Mouse (Mus musculus): ENCODE data around the gene Dennd5b.

DNA sequence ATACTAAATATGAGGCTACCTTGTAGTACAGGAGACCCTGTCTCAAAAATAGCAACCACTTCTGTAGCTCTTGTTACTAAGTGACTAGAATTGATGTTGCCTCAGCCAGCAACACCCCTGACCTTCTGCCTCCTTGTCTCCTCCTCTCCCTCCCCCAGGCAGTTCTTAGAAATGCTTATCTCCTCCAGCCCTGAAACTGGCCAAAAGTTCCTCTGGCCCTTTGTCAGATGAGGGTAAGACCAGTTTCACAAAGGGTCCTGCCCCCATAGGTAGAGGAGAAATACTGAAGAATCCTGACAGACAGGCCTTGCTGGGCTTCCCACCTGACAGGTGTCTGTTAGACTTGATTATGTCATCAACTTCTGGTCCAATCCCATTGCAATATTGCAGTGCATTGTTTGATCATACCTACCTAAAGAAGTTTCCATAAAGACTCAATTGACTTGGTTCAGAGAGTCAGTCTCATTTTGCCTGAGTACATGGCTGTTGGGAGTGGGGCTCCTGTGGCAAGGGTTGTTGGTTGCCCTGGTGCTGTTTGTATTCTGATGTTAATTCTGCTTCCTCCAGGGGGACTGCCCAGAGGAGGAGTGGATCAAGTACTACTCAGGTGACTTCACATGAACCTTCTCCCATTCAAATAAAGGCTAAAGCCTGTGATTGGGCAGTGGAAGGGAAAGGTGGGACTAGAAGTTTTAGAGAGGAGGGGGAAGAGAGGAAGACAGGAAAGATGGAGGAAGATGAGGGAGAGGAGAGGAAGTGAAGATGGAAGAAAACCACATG, 145.6 kb downstream of the Dennd5b start:
- no peak for TF ChIP-seq CTCF (IDR thresholded peaks at IDR 0.05; ENCODE audit: low read depth, low read length)
- no peak for TF ChIP-seq POLR2A (IDR thresholded peaks at IDR 0.05; ENCODE audit: extremely low read depth, insufficient read depth, low read length)
